Mouse (Mus musculus) adrenal gland, adult 18-20 months (tissue): ENCODE measurements at regions not wholly inside any gene's neighbourhood (a gene's known extent, or its start where the extent isn't known, plus 50 kb on each side); places are given as distances from the start of the nearest gene placed in this dataset.

Experiments used
- DNase-seq, 2 experiments: peaks; one replicate each; pipeline ENCODE4 v3.0.0; 2021 to 2022; ENCODE audit warnings: low spot score in 2 of 2

DNA sequence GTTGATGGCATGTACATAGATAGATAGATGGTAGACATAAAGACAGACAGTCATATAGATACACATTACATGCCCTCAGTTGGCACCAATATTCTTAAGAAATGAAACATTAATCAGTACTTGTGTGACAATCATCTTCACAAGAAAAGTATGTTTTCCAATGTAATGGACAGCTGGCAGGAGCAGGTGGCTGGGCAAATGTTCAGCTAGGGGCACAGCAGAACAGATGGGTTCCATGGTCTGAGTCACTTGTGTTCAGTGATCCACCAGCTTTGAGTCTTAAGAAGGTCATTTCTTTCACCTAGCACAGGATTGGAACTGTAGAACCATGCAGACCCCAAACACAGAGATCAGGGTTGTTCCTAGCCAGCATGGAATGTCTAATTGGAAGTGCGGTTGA lies 2631.2 kb upstream of the 5930422O12Rik start:
- DNase-seq: no peak

DNA sequence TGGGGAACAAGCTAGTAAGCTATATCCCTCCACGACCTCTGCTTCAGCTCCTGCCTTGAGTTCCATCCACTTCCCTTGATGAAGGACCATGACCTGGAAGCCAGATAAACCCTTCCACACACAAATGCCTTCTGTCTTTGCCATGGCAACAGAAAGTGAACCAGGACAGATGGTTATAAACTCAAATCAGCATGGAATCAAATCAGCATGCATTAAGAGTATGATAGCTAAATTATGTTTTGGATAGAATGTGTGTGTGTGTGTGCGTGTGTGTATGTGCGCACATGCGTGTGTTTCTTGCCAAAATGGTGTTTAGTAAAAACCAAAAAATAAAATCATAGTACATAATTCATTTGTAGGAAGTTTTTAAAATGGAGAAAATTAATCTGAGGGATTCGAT lies 2611.5 kb upstream of the 5930422O12Rik start:
- no peak for DNase-seq

- no peak for DNase-seq
Measured at GRCm38 (mm10) chr8:30822835-30823587, 2605.5 kb upstream of the 5930422O12Rik start.

- DNase-seq: no peak
Measured at GRCm38 (mm10) chr8:30823588-30823938, 2604.9 kb upstream of the 5930422O12Rik start.

DNA sequence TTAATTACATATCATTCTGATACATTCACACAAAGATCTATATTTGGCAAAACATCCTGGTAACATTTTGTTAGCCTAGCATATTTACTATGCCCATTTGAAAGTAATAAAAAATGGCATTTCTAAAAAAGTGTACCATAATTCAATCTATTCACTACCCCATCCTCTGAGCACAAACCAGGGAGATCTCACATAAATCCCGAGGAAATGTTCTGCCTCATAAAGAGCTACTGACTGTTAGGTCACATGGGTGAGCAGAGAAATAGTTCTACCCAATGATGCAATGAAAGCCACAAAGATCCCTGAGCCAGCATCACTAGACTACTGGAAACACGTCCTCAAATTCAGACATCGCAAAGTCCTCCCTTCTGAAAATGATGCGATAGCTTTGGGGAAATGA lies 2602.5 kb upstream of the 5930422O12Rik start:
- no peak for DNase-seq

GRCm38 (mm10) chr8:30838056-30838455 lies 2590.5 kb upstream of the 5930422O12Rik start:
- DNase-seq: no peak

- DNase-seq: peak; percentile 47 to 59
Measured at GRCm38 (mm10) chr8:30840064-30840463, 2588.4 kb upstream of the 5930422O12Rik start.

- no peak for DNase-seq
Measured at GRCm38 (mm10) chr8:30863017-30863416, 2565.5 kb upstream of the 5930422O12Rik start.

DNA sequence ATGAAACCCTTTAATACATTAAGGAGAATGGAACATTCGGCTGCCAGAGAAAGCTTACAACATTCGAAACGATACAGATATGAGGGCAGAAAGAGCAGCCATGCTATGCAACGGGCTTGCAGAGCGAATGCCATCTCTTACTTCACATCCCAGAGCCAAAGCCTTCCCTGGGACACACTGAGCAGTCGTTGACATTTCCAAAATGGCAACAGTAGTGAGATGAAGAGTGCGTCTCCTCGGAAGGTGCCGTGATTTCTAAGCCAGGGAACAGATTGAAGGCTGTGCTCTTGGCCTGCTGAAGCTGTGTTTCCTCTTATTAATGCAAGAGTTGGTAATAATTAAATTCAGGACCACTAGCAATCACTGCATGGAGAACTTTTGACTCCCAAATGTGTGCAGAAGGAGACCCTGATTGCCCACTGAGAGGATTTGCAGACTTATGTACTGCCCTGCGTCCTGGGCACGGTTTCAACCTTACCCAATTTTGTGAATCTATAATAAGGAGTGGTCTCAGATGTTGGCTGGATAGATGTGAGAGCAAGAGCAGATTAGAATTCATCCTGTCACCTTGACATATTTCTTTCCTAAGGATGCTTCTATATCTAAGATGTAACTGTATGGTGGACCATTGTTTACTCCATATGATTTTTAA lies 2522.3 kb upstream of the 5930422O12Rik start:
- no peak for DNase-seq

- DNase-seq: no peak
Measured at GRCm38 (mm10) chr8:30913664-30914063, 2514.8 kb upstream of the 5930422O12Rik start.

- DNase-seq: no peak
Measured at GRCm38 (mm10) chr8:30915127-30915526, 2513.4 kb upstream of the 5930422O12Rik start.

DNA sequence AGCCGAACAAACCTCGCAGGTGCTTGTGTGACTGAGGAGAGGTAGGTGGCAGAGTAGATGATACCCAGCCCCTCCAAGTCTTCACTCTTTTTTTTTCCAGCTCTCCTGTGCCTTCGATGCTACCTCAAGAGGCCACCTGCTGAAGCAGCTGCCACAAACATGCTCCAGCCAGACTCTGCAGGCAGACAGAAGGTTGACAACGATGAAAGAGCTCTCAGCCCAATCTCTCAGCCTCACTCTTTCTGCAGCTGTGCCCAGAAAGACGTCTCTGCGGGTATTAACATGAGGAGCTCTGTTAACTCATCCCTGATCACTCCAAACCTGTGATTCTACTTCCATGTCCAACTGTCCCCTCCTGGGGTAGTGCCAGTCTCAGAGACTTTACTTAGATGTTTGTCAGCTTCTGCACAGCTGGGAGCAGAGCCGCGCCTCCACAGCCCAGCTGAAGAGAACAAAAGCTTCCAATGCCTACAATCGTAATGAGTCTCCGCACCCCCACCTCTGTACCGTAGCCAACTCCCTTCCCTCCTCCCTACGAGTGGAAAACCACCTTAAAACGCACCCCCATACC lies 2512.8 kb upstream of the 5930422O12Rik start:
- no peak for DNase-seq

DNA sequence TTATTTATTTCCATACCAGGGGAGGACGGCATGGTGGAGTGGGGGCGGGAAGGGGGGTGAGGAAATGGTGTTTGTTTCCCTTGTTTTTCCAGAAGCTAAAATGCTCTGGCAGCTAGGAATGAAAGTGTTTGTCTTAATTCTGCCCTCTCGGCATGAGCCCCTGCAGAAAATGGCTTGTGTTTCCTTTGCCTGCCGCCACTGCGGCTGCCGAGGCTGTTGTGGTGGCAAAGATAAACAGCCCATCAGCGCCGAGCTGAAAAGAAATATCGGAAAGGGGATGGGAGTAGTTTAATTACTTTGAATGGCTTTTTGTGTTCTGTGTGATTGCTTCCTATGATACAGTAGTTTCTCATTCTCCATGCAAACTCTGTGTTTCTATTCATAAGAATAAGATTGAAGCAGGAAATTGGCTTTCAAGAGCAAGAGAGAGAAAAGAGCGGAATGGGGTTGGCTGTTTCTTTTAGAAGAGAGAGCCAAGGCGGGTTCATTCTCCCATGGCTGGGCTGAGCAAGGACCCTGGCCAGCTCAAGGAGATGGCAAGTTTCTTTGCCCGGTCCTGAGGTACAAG lies 2512.2 kb upstream of the 5930422O12Rik start:
- no peak for DNase-seq

- DNase-seq: no peak
Measured at GRCm38 (mm10) chr8:30921451-30921850, 2507.1 kb upstream of the 5930422O12Rik start.

- DNase-seq: peak; percentile 37 to 49
Measured at GRCm38 (mm10) chr8:30923301-30924159, 2505.0 kb upstream of the 5930422O12Rik start.

DNA sequence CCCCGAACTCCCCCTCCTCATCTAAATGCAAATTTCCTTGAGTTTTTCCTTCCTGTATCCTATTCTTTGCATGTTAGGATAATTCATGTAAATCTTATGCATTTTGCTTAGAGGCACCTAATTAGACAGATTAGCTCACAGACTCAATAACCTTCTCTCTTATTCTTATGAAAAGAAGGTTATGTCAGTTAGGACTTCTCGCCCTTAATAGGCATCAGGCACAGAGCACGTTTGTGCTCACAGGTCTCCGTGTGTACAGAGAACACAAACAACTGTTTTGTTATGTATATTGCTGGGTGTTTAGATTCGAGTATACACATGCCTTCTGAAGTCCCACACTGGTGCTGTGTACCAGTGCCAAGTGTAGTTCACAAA lies 2504.4 kb upstream of the 5930422O12Rik start:
- DNase-seq: no peak

GRCm38 (mm10) chr8:30924656-30925055 lies 2503.9 kb upstream of the 5930422O12Rik start:
- DNase-seq: no peak

DNA sequence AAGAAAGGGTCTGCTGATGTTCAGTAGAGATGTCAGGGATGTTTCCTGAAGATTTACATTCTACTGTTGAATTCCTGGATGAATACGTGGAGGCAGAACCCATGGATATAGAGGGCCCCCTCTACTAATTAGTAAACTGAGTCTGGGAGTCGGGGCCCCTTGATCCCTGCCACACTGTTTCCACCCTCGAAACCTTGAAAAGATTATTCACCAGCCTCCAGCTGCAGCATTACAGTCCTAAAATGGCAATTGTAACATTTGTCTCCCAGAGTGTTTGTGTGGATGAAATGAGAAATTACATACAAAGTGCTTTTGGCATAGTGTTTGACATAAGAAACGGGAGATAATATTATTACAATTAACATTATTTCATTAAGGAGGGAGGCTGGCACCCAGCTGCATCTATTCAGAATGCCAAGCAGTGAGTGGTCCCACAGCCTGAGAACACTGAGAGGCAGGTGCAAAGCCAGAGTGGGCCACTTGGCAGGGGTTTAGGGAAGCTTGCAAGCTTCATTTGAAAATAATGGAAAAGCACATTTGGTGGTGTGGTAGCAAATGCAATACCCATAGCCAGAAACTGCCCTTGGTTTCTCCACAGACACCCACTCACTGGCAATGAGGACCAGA lies 2490.9 kb upstream of the 5930422O12Rik start:
- no peak for DNase-seq

- DNase-seq: no peak
Measured at GRCm38 (mm10) chr8:30940901-30941300, 2487.6 kb upstream of the 5930422O12Rik start.

DNA sequence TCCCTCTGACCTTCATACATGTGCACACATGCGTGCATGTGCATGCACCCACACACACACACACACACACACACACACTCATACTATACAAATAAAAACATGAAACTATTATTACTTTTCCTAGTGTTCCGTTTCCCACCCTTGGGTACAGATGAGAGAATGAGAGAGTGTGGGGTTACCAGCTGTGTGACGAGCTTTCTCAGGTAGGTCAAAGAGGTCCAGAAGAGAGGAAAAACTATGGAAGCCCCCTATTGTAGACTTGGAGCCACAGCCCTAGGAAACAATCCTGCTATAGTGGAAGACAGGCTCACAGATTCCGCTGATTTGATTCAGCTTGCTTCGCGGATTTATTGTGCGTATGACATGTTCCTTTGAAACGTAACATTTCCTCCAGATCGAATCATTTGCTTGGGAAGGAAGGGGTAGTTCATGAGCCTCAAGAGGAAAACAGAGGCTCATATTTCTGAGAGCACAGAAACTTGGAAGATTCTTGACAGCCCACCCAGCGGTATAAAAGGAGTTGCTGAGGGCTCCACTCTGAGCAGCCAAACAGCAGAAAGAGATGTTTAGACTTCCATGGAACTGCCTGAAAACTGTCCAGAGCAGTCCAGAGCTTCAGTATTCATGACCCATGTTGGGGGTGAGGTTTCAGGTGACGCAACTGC lies 2486.9 kb upstream of the 5930422O12Rik start:
- no peak for DNase-seq
